Mouse (Mus musculus) myocyte (in vitro differentiated cells): ENCODE results near the gene Vgll4. TPM values are rescaled to one million over a fixed set of nuclear protein-coding genes. Genes with fewer than 3 reads are reported as not detected.
A peak's percentile ranks its signal among the peaks of the same experiment; 100 is the strongest.

Experiments used
- H3K27me3 ChIP-seq: one replicate; pipeline ENCODE4 v1.6.1; 2011; ENCODE audit not compliant: control insufficient read depth, insufficient read depth, insufficient read length
- H3K36me3 ChIP-seq: one replicate; pipeline ENCODE4 v1.6.1; 2011; ENCODE audit not compliant: control insufficient read depth, insufficient read depth
- H3K4me2 ChIP-seq: one replicate; pipeline ENCODE4 v1.6.1; 2011; ENCODE audit warnings: low read depth, control low read depth
- H3K4me3 ChIP-seq: one replicate; pipeline ENCODE4 v1.5.1; 2011; ENCODE audit warnings: mild to moderate bottlenecking, control low read depth, moderate library complexity
- H3K79me2 ChIP-seq: one replicate; pipeline ENCODE4 v1.6.1; 2011; ENCODE audit not compliant: control insufficient read depth, insufficient read depth
- H3ac ChIP-seq: one replicate; pipeline ENCODE4 v1.6.1; 2011; ENCODE audit not compliant: control insufficient read depth, insufficient read length
- CEBPB ChIP-seq: IDR thresholded peaks from 2 replicates; pipeline ENCODE4 v1.6.1; 2011; ENCODE audit warnings: mild to moderate bottlenecking, moderate library complexity; ENCODE audit not compliant: poor library complexity, insufficient read depth, severe bottlenecking
- E2F4 ChIP-seq: IDR thresholded peaks from one replicate; pipeline ENCODE4 v1.6.1; 2011; ENCODE audit warnings: mild to moderate bottlenecking, control low read depth, moderate library complexity; ENCODE audit not compliant: insufficient read depth
- MAX ChIP-seq: IDR thresholded peaks from one replicate; pipeline ENCODE4 v1.6.1; 2011; ENCODE audit warnings: low read depth, mild to moderate bottlenecking, control low read depth
- MYOD1 ChIP-seq, 3 experiments: IDR thresholded peaks; one replicate each; pipeline ENCODE4 v1.6.1; 2011; ENCODE audit warnings: control low read depth in 2 of 3, low read depth in 2 of 3, mild to moderate bottlenecking in 2 of 3, moderate library complexity in 1 of 3; ENCODE audit not compliant: insufficient read length in 2 of 3, control insufficient read depth in 1 of 3
- MYOG ChIP-seq, 3 experiments: IDR thresholded peaks; one replicate each; pipeline ENCODE4 v1.6.1; 2011; ENCODE audit warnings: control low read depth in 2 of 3, low read depth in 2 of 3, mild to moderate bottlenecking in 2 of 3; ENCODE audit not compliant: insufficient read length in 2 of 3, control insufficient read depth in 1 of 3, insufficient read depth in 1 of 3
- POLR2A ChIP-seq: IDR thresholded peaks from one replicate; pipeline ENCODE4 v1.6.1; 2011; ENCODE audit warnings: low read depth, mild to moderate bottlenecking, control low read depth, moderate library complexity; ENCODE audit not compliant: insufficient read length
- POLR2AphosphoS2 ChIP-seq: IDR thresholded peaks from one replicate; pipeline ENCODE4 v1.6.1; 2011; ENCODE audit warnings: low read depth, control low read depth; ENCODE audit not compliant: insufficient read length
- REST ChIP-seq: IDR thresholded peaks from one replicate; pipeline ENCODE4 v1.6.1; 2011; ENCODE audit warnings: mild to moderate bottlenecking, control low read depth, moderate library complexity; ENCODE audit not compliant: insufficient read depth, insufficient read length
- SRF ChIP-seq: IDR thresholded peaks from one replicate; pipeline ENCODE4 v1.6.1; 2011; ENCODE audit warnings: low read depth; ENCODE audit not compliant: control insufficient read depth, insufficient read length
- TCF12 ChIP-seq: IDR thresholded peaks from one replicate; pipeline ENCODE4 v1.6.1; 2011; ENCODE audit warnings: mild to moderate bottlenecking, control low read depth; ENCODE audit not compliant: poor library complexity, insufficient read depth, severe bottlenecking
- TCF3 ChIP-seq: IDR thresholded peaks from one replicate; pipeline ENCODE4 v1.6.1; 2011; ENCODE audit warnings: low read depth, control low read depth; ENCODE audit not compliant: insufficient read length
- USF1 ChIP-seq: IDR thresholded peaks from one replicate; pipeline ENCODE4 v1.6.1; 2011; ENCODE audit warnings: low read depth, mild to moderate bottlenecking, control low read depth, moderate library complexity
- polyA plus RNA-seq: library from polyadenylated mRNA; unstranded; fragments of >200 nt; fragmentation: generic; extraction: Trizol; gene quantifications from one replicate; pipeline ENCODE4 v1.2.1, GENCODE M21; 2012; ENCODE audit warnings: missing spikeins

Gene Vgll4
- polyA plus RNA-seq, 1 experiment: 21.1 TPM

DNA sequence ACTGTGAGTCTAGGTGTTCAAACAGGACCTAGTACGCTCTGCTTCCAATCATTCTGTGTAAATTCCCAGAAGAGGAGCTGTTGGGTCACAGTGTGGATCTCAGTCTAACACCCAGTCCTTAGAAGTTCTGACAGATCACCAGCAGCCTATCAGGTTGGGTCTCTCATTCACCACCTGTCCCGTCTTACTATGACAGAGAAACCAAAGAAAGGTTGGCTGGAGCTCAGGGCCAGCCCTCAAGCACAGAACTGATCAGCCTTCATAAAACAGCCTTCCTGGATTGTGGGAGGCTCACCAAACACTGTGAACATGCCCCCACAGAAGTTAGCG, 96.0 kb downstream of the Vgll4 start:
- Histone ChIP-seq H3ac (no peak overlapping the region), H3K79me2 (peaks cover 88% of the 10 kb centered on the region), H3K4me3 (peak overlapping the region; percentile 37), H3K4me2 (peak overlapping the region; percentile 97), H3K36me3 (peaks cover 5% of the 10 kb centered on the region), H3K27me3 (no peaks in the 10 kb centered on the region)
- no peak for TF ChIP-seq POLR2AphosphoS2
- TF ChIP-seq TCF12: no peak
- no peak for TF ChIP-seq CEBPB
- no peak for TF ChIP-seq REST
- no peak for TF ChIP-seq TCF3
- TF ChIP-seq POLR2A: no peak
- TF ChIP-seq MYOG (IDR thresholded peaks at IDR 0.05; ENCODE audit: control insufficient read depth in 1 of 3, insufficient read depth in 1 of 3, insufficient read length in 2 of 3, low read depth in 2 of 3): no peak
- TF ChIP-seq MYOD1 (IDR thresholded peaks at IDR 0.05; ENCODE audit: control insufficient read depth in 1 of 3, insufficient read length in 2 of 3, low read depth in 2 of 3): no peak

DNA sequence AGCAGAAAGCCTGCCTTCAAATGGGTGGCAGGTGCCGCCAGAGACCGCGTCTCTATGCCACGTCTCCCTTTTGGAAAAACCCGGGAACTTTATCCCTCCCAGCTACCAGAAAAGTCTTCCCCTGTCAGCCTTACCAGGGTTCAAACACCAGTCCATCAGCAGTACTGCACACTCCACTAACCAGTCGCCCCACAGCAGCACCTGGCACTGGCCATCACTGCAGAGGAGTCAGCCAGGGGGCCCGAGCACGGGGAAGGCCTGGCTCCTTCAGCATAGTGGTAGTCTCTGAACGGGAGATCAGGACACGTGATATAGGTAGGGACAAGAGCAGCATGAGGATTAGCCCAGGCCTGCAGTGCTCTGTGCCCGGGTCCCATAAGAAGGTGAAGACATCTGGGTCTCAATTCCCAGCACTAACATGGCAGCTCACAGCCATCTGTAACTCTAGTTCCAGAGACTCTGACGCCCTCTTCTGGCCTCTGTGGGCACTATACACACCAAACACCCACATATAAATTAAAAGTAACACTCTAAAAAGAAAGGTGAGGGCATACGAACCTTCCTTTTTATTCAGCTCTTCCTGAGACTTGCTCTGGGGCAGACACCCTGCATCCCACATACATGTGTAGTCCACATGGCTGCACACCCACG, 98.7 kb downstream of the Vgll4 start:
- no peak overlapping the region for H3ac ChIP-seq
- H3K4me3 ChIP-seq: no peak overlapping the region
- peaks cover 80% of the 10 kb centered on the region for H3K79me2 ChIP-seq
- H3K36me3 ChIP-seq: no peaks in the 10 kb centered on the region
- no peaks in the 10 kb centered on the region for H3K27me3 ChIP-seq
- TF ChIP-seq CEBPB: no peak
- TF ChIP-seq REST: no peak
- TF ChIP-seq TCF12: no peak
- no peak for TF ChIP-seq MYOG (IDR thresholded peaks at IDR 0.05; ENCODE audit: control insufficient read depth in 1 of 3, insufficient read depth in 1 of 3, insufficient read length in 2 of 3, low read depth in 2 of 3)
- peak in 2 of 3 experiments; percentile 74 to 82 for TF ChIP-seq MYOD1 (IDR thresholded peaks at IDR 0.05; ENCODE audit: control insufficient read depth in 1 of 3, insufficient read length in 2 of 3, low read depth in 2 of 3)
- H3K4me2 ChIP-seq: no peak overlapping the region

DNA sequence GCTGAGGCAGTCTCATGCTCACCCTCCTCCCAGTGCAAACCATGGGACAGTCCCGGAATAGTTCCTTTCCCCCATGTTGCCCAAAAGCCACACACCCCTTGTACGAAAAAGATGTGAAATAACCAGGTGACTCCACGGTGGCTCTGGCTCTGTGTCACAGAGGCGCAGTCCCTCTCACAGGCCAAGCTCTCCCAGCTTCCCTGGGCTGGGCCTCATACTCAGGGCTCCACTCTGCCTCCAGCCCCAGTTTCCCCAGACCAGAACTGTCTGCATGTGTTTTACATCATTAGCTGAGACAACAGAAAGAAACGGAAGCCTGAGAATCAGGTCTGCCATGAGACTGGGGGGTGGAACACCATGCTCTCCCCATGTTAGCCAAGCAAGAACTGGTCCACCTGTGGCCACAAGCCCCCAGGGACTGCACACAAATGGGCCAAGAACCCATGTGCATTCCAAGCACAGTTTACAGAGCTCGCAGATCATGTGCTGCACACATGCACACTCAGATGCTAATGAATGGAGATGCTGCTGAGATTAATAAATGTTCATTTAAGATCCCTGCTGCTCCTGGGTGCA, 100.2 kb downstream of the Vgll4 start:
- no peak for TF ChIP-seq TCF12
- peak in 1 of 3 experiments; percentile 8 for TF ChIP-seq MYOG (IDR thresholded peaks at IDR 0.05; ENCODE audit: control insufficient read depth in 1 of 3, insufficient read depth in 1 of 3, insufficient read length in 2 of 3, low read depth in 2 of 3)
- Histone ChIP-seq H3K27me3 (no peaks in the 10 kb centered on the region), H3K4me3 (no peak overlapping the region), H3K79me2 (peaks cover 74% of the 10 kb centered on the region), H3K36me3 (no peaks in the 10 kb centered on the region), H3ac (no peak overlapping the region), H3K4me2 (no peak overlapping the region)

DNA sequence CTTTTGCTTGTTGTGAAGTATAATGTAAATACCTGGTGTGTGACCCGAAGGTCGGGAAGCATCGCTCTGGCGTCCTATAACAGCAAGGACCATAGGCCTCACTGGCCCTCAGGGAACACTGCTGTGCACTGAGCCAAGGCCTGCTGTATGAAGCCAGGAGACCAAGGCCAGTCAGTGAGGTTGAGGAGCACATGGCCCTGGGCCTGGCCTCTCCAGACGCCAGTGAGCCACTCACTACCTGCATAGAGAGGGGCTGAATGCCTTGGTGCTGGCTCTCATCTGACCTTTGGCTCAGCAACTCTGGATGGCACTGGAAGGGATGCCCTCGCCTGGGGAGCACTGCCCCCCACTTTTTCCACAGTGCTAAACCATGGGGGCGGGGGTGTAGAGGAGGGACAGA, 101.1 kb downstream of the Vgll4 start:
- no peak overlapping the region for H3K4me3 ChIP-seq
- TF ChIP-seq USF1 (no peak), MYOD1 (IDR thresholded peaks at IDR 0.05; ENCODE audit: control insufficient read depth in 1 of 3, insufficient read length in 2 of 3, low read depth in 2 of 3) (no peak), MYOG (IDR thresholded peaks at IDR 0.05; ENCODE audit: control insufficient read depth in 1 of 3, insufficient read depth in 1 of 3, insufficient read length in 2 of 3, low read depth in 2 of 3) (no peak), E2F4 (no peak), SRF (no peak), TCF12 (no peak), MAX (no peak), CEBPB (no peak), TCF3 (no peak), POLR2AphosphoS2 (no peak)
- H3K36me3 ChIP-seq: peaks cover under 1% of the 10 kb centered on the region
- no peaks in the 10 kb centered on the region for H3K27me3 ChIP-seq
- H3K4me2 ChIP-seq: no peak overlapping the region
- no peak overlapping the region for H3ac ChIP-seq
- H3K79me2 ChIP-seq: peaks cover 70% of the 10 kb centered on the region

DNA sequence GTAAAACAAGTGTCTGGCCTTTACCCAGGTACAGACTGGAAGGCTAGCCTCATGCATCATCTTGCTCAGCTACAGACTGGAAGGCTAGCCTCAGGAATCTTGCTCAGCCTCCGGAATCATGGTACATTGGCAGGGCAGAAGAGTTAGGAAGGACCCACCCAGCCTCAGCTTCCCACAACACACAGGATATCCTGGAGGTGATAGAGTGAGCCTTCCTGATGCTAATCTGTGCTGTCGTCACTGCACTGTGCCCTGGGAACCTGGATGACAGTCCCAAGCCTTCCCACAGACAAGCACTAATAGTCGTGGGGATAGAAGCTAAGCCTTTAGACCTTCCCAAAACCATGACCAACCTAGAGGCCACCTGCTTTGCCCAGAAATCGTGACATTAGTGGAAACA, 103.2 kb downstream of the Vgll4 start:
- Histone ChIP-seq H3K27me3 (no peaks in the 10 kb centered on the region), H3K36me3 (peaks cover 9% of the 10 kb centered on the region), H3ac (no peak overlapping the region), H3K4me3 (no peak overlapping the region), H3K79me2 (peaks cover 60% of the 10 kb centered on the region), H3K4me2 (peak overlapping the region; percentile 37)
- no peak for TF ChIP-seq TCF3
- no peak for TF ChIP-seq SRF
- no peak for TF ChIP-seq E2F4
- TF ChIP-seq POLR2A: no peak
- no peak for TF ChIP-seq MAX
- TF ChIP-seq CEBPB: no peak
- no peak for TF ChIP-seq MYOG (IDR thresholded peaks at IDR 0.05; ENCODE audit: control insufficient read depth in 1 of 3, insufficient read depth in 1 of 3, insufficient read length in 2 of 3, low read depth in 2 of 3)
- TF ChIP-seq POLR2AphosphoS2: no peak
- no peak for TF ChIP-seq REST
- TF ChIP-seq USF1: no peak
- TF ChIP-seq MYOD1 (IDR thresholded peaks at IDR 0.05; ENCODE audit: control insufficient read depth in 1 of 3, insufficient read length in 2 of 3, low read depth in 2 of 3): no peak
- no peak for TF ChIP-seq TCF12
